Mouse (Mus musculus) heart, embryonic 14.5 days (tissue): Measurements from ENCODE around the gene Snx29. TPM values are rescaled to one million over a fixed set of nuclear protein-coding genes. Genes with fewer than 3 reads are reported as not detected.
"Not testable (repeated sequence)": the region's sequence is repeated elsewhere in the genome, so short reads cannot be mapped to it uniquely, and the experiment has no call there.

ENCODE experiments used
- ATAC-seq: fragments of 200-750 bp; cut with Nextera tagmentation; 2 replicates; pipeline ENCODE4 v1.8.0; 2017; ENCODE audit warnings: low read depth, moderate TSS enrichment; ENCODE audit not compliant: insufficient number of reproducible peaks, insufficient read depth, low FRiP score
- H3K27ac ChIP-seq, 2 experiments: fragments of 200-500 bp in 1 of 2; fragments of 300-500 bp in 1 of 2; sonication (generic) in 1 of 2; replicated peaks in 1 of 2; 2 replicates each; pipeline ENCODE4 v1.5.1; 2012 to 2014; ENCODE audit warnings: low read depth in 2 of 2, low read length in 2 of 2, control low read depth in 1 of 2, mild to moderate bottlenecking in 1 of 2, mixed read lengths in 1 of 2; ENCODE audit not compliant: control insufficient read depth in 1 of 2, insufficient read depth in 1 of 2
- H3K27me3 ChIP-seq: fragments of 300-500 bp; sonication (generic); 2 replicates; pipeline ENCODE4 v1.6.1; 2014; ENCODE audit warnings: mild to moderate bottlenecking, low read length, control low read depth; ENCODE audit not compliant: control insufficient read depth, insufficient read depth
- H3K36me3 ChIP-seq: fragments of 300-500 bp; sonication (generic); 2 replicates; pipeline ENCODE4 v1.6.1; 2014; ENCODE audit warnings: mild to moderate bottlenecking, control low read depth, low read length, mixed read lengths; ENCODE audit not compliant: control insufficient read depth, insufficient read depth
- H3K4me1 ChIP-seq, 2 experiments: fragments of 200-500 bp in 1 of 2; fragments of 300-500 bp in 1 of 2; sonication (generic) in 1 of 2; 2 replicates each; pipeline ENCODE4 v1.6.1; 2012 to 2014; ENCODE audit warnings: low read length in 2 of 2, control low read depth in 1 of 2, mixed read lengths in 1 of 2; ENCODE audit not compliant: control insufficient read depth in 2 of 2, insufficient read depth in 2 of 2
- H3K4me2 ChIP-seq: fragments of 300-500 bp; sonication (generic); 2 replicates; pipeline ENCODE4 v1.6.1; 2014; ENCODE audit warnings: mild to moderate bottlenecking, low read length
- H3K4me3 ChIP-seq, 2 experiments: fragments of 200-500 bp in 1 of 2; fragments of 300-500 bp in 1 of 2; sonication (generic) in 1 of 2; 2 replicates each; pipeline ENCODE4 v1.5.1; 2012 to 2014; ENCODE audit warnings: low read length in 2 of 2, mild to moderate bottlenecking in 2 of 2, control low read depth in 1 of 2, low read depth in 1 of 2, moderate library complexity in 1 of 2; ENCODE audit not compliant: control insufficient read depth in 1 of 2, insufficient read depth in 1 of 2
- H3K9ac ChIP-seq: fragments of 300-500 bp; sonication (generic); 2 replicates; pipeline ENCODE4 v1.6.1; 2014; ENCODE audit warnings: mild to moderate bottlenecking, low read length
- H3K9me3 ChIP-seq: fragments of 300-500 bp; sonication (generic); 2 replicates; pipeline ENCODE4 v1.6.1; 2016; ENCODE audit warnings: low read length, control low read depth; ENCODE audit not compliant: control insufficient read depth
- WGBS: fragments of 180-500 bp; shearing (Covaris S2); extraction: QIAGEN DNeasy Blood & Tissue Kit; methylation state at CpG from one replicate; pipeline ENCODE4 v1.1.7; 2014; 5-methylcytosine and 5-hydroxymethylcytosine counted together
- polyA plus RNA-seq: library from polyadenylated mRNA; unstranded; fragments of >200 nt; fragmentation: Nextera tagmentation; extraction: Ambion mirVana; gene quantifications from 2 replicates; pipeline ENCODE4 v1.2.1, GENCODE M21; 2014

Snx29 gene
- polyA plus RNA-seq, 1 experiment from 2014 or later = 7.7 TPM

GRCm38 (mm10) chr16:11505492-11506176 lies 182.9 kb downstream of the Snx29 start:
- Histone ChIP-seq H3K4me1 (peaks cover 15 to 30% of the 10 kb centered on the region in 2 experiments), H3K27ac (no peak overlapping the region), H3K4me3 (no peak overlapping the region), H3K36me3 (no peaks in the 10 kb centered on the region), H3K9ac (no peak overlapping the region), H3K9me3 (no peaks in the 10 kb centered on the region), H3K4me2 (no peak overlapping the region), H3K27me3 (no peaks in the 10 kb centered on the region)
- no peak for ATAC-seq
- 88% methylated on average over 5 of the region's 5 CpGs for WGBS

GRCm38 (mm10) chr16:11507188-11507731 lies 184.6 kb downstream of the Snx29 start:
- H3K27me3 ChIP-seq = no peaks in the 10 kb centered on the region
- no peak for ATAC-seq
- no peaks in the 10 kb centered on the region for H3K36me3 ChIP-seq
- no peak overlapping the region for H3K4me2 ChIP-seq
- no peak overlapping the region for H3K4me3 ChIP-seq
- no peaks in the 10 kb centered on the region for H3K9me3 ChIP-seq
- H3K4me1 ChIP-seq = peaks cover 9 to 15% of the 10 kb centered on the region in 2 experiments; a peak in 3 of 4 replicates
- H3K27ac ChIP-seq = no peak overlapping the region
- WGBS = 79% methylated on average over 9 of the region's 9 CpGs
- H3K9ac ChIP-seq = no peak overlapping the region

GRCm38 (mm10) chr16:11508341-11508740 lies 185.6 kb downstream of the Snx29 start:
- H3K27ac ChIP-seq = no peak overlapping the region
- H3K9me3 ChIP-seq = no peaks in the 10 kb centered on the region
- no peak overlapping the region for H3K4me3 ChIP-seq
- no peaks in the 10 kb centered on the region for H3K36me3 ChIP-seq
- no peak overlapping the region for H3K9ac ChIP-seq
- no peak for ATAC-seq
- no peak overlapping the region for H3K4me2 ChIP-seq
- no peaks in the 10 kb centered on the region for H3K27me3 ChIP-seq
- 85% methylated on average over 7 of the region's 7 CpGs for WGBS
- peaks cover 7 to 12% of the 10 kb centered on the region in 2 experiments; a peak in 3 of 4 replicates for H3K4me1 ChIP-seq

- H3K4me1 ChIP-seq = peaks cover 4 to 7% of the 10 kb centered on the region in 2 experiments; a peak in 3 of 4 replicates
- H3K9me3 ChIP-seq = no peaks in the 10 kb centered on the region
- ATAC-seq = no peak
- WGBS = 85% methylated on average over 2 of the region's 2 CpGs
- no peak overlapping the region for H3K4me2 ChIP-seq
- no peaks in the 10 kb centered on the region for H3K36me3 ChIP-seq
- H3K27ac ChIP-seq = no peak overlapping the region
- no peaks in the 10 kb centered on the region for H3K27me3 ChIP-seq
- H3K9ac ChIP-seq = no peak overlapping the region
- H3K4me3 ChIP-seq = no peak overlapping the region
These were observed 187.7 kb downstream of the Snx29 start for GRCm38 (mm10) chr16:11510416-11510815.

- no peaks in the 10 kb centered on the region for H3K9me3 ChIP-seq
- H3K9ac ChIP-seq = no peak overlapping the region
- WGBS = 44% methylated on average over 3 of the region's 3 CpGs
- no peaks in the 10 kb centered on the region for H3K27me3 ChIP-seq
- H3K36me3 ChIP-seq = no peaks in the 10 kb centered on the region
- H3K4me2 ChIP-seq = no peak overlapping the region
- H3K4me3 ChIP-seq = no peak overlapping the region
- no peak overlapping the region for H3K27ac ChIP-seq
- peaks cover under 1 to 3% of the 10 kb centered on the region in 2 experiments; a peak in 2 of 4 replicates for H3K4me1 ChIP-seq
- ATAC-seq = no peak
These were observed 188.1 kb downstream of the Snx29 start for GRCm38 (mm10) chr16:11510854-11511253.

- WGBS = 46% methylated on average over 7 of the region's 7 CpGs
- ATAC-seq, H3K4me1 ChIP-seq, H3K27me3 ChIP-seq, H3K4me3 ChIP-seq, H3K27ac ChIP-seq, H3K36me3 ChIP-seq, H3K9me3 ChIP-seq, H3K4me2 ChIP-seq, H3K9ac ChIP-seq: not testable (repeated sequence)
These were observed 189.0 kb downstream of the Snx29 start for GRCm38 (mm10) chr16:11511696-11512095.

GRCm38 (mm10) chr16:11516681-11517080 lies 194.0 kb downstream of the Snx29 start:
- 88% methylated on average over 2 of the region's 2 CpGs for WGBS
- H3K27ac ChIP-seq = no peak overlapping the region
- H3K36me3 ChIP-seq = no peaks in the 10 kb centered on the region
- peaks cover 0 to 2% of the 10 kb centered on the region in 2 experiments; a peak in 1 of 4 replicates for H3K4me1 ChIP-seq
- ATAC-seq = no peak
- H3K27me3 ChIP-seq = no peaks in the 10 kb centered on the region
- no peak overlapping the region for H3K9ac ChIP-seq
- no peak overlapping the region for H3K4me3 ChIP-seq
- no peaks in the 10 kb centered on the region for H3K9me3 ChIP-seq
- no peak overlapping the region for H3K4me2 ChIP-seq
